Mouse (Mus musculus): ENCODE results near the gene Zfp213.
"Not testable (repeated sequence)": the region's sequence is repeated elsewhere in the genome, so short reads cannot be mapped to it uniquely, and the experiment has no call there.

Gene Zfp213

GRCm38 (mm10) chr17:23563595-23564367, at the start of gene Zfp213:
TSS of gene Zfp213 (minus strand) at chr17:23564238.
- DNase-seq: peak; percentile 97

DNA sequence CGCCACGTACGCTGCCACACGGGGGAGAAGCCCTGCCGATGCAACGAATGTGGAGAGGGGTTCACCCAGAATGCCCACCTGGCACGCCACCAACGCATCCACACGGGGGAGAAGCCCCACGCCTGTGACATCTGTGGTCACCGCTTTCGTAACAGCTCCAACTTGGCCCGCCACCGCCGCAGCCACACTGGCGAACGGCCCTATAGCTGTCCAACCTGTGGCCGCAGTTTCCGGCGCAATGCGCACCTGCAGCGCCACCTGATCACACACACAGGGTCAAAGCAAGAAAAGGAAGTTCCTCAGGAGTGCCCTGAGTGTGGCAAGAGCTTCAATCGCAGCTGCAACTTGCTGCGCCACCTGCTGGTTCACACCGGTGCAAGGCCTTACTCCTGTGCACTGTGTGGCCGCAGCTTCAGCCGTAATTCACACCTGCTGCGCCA, 46.3 kb upstream of the Zfp213 start:
- peak; percentile 93 for DNase-seq

DNA sequence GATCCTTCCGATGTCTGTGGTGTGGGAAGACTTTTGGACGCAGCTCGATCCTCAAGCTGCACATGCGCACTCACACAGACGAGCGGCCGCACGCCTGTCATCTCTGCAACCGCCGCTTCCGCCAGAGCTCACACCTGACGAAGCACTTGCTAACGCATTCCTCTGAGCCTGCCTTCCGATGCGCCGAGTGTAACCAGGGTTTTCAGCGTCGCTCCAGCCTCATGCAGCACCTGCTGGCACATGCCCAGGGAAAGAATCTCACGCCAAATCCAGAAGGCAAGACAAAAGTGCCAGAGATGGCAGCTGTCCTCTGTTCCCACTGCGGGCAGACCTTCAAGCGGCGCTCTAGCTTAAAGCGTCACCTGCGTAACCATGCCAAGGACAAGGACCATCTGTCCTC, 45.6 kb upstream of the Zfp213 start:
- no peak for DNase-seq

GRCm38 (mm10) chr17:23605220-23605619, 41.2 kb upstream of the Zfp213 start:
- no peak for DNase-seq

- DNase-seq: no peak
Measured at GRCm38 (mm10) chr17:23604394-23604793, 40.4 kb upstream of the Zfp213 start.

- DNase-seq: peak; percentile 57
Measured at GRCm38 (mm10) chr17:23603542-23603941, 39.5 kb upstream of the Zfp213 start.

DNA sequence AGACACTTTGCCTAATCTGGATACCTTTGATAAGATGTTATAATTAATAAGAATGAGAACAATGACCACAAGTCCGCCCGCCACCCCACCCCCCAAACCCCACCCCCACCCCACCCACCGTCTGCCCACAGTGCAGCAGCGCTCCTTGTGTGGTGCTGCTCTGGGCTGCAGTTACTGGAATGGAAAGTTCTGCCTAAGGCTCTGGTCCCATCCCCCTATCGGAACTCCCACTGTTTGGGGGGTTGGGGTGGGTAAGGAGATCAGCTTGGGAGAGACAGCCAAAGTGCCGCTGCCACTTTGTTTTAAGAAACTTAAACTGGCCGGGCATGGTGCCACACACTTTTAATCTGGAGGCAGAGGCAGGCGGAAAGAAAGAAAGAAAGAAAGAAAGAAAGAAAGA, 39.0 kb upstream of the Zfp213 start:
- no peak for DNase-seq

DNA sequence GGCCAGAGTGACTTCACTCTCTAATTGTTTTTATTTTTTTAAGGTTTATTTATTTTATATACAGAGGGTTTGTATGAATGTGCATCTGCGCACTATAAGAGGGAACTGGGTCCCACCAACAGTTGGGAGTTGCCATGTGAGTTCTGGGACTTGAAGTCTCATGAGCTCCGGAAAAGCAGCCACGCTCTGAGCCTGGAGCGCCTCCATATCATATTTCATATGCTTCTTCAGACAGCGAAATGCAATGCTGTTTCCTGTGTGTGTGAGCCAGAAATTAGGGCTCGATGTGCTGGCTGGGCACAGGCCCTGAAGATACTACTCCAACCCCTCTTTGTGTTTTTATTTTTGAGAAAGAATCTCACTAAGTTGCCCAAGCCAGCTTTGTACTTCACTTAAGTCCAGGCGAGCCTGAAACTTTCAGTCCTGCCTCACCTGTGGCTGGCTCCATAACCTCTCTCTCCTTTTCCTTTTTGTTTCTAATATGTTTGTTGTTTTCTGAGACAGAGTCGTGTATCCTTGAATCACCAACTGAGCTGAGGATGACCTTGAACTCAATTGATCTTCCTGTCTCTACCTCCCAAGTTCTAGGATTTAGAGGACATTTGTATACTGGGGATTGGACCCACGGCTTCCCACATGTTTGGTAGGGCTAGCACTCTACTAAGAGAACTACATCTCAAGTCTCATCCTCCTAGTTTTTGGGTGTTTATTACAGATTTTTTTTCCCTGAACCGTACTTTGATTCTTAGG, 38.0 kb upstream of the Zfp213 start:
- DNase-seq: no peak

GRCm38 (mm10) chr17:23600641-23601622, 36.9 kb upstream of the Zfp213 start, which contains the start of gene Zscan10:
TSS of gene Zscan10 (plus strand) at chr17:23600856.
- no peak for DNase-seq

DNA sequence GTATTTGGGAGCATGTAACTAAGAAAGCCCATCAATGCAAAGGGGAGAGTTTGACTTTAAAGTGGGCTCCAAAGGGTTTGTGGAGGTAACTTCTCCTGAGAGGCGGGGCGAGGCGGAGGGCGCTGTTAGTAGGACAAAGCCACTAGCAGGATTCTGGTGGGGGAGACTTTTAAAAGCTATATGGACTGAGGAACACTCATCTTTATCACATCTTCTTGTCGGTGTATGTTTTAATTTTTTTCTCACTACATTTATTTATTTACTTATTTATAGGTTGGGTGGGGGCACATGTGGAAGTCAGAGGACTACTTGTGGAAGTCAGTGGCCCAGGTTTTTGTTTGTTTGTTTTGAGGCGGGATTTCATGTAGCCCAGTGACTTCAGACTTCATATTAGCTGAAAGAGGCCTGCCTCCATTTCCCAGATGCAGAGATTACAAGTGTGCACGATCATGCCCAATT, 35.6 kb upstream of the Zfp213 start:
- DNase-seq: peak; percentile 66

GRCm38 (mm10) chr17:23598582-23599552, 34.8 kb upstream of the Zfp213 start, which contains the start of gene Zfp13:
TSS of gene Zfp13 (minus strand) at chr17:23599487.
- DNase-seq: peak; percentile 89

DNA sequence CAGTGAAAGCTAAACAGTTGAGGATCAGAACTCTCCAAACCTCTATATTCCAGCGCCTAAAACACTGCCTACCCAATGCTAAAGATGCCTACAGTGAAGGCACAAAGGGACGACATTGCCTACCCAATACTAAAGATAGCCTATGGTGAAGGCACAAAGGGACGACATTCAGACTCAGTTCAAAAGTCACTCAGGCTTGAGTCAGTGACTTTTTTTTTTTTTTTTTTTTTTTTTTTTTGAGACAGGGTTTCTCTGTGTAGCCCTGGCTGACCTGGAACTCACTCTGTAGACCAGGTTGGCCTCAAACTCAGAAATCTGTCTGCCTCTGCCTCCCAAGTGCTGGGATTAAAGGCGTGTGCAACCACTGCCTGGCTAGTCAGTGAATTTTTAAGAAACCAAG, 31.1 kb upstream of the Zfp213 start:
- not testable (repeated sequence) for DNase-seq

DNA sequence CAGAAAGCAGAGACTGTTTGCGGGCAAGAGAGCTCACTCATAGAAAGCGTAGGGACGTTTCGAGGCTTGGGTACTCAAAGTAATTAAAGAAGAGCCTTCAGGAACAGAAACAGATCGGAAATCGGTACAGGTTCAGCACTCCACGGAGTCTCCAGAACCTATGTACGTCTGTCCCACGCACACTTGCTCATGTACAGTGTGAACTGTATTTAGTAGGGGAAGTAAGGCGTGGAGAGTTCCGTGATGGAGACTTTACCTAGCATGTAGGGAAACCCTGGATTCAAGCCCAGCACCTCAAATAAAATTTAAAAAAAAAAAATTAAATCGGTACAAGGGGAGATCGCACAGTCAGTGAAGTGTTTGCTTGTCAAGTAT, 28.9 kb upstream of the Zfp213 start:
- DNase-seq: no peak

- peak; percentile 93 for DNase-seq
Measured at GRCm38 (mm10) chr17:23592208-23592925, 28.3 kb upstream of the Zfp213 start.

- DNase-seq: no peak
Measured at GRCm38 (mm10) chr17:23587253-23587652, 23.2 kb upstream of the Zfp213 start.

DNA sequence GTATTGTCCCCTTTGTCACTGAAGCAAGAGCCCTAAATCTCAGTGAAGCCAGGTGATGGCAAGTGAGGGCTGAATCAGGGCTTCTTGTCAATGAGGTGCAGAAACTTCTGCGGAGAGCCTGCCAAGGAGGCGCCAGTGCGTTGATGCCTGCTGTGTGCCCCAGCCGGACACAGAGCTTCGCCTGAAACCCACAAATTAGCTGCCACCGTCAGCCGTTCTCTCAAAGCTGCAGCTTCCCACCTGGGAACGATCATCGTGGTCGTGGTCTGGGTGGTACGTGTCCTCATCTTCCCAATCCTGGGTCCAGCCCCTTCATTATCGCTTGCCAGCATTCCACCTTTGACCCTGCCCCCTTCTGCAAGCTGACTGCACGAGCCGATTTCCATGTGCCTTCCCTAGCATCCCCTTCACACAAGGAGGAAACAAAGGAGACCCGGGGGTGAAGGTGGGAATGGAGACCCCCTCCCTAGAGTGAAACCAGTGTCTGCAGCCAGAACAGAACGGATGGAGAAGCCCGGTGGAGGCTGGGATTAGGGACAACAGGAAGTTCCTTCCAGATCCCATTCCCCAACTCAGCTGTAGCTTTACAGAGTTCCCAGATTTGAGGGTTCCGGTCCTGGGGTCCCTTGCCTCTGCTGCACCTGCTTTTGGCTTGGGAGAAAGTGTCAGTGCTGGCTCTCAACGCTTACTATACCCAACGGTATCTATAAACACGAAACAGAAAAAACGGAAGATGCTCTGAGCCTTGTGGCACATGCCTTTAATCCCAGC, 21.9 kb upstream of the Zfp213 start:
- no peak for DNase-seq

DNA sequence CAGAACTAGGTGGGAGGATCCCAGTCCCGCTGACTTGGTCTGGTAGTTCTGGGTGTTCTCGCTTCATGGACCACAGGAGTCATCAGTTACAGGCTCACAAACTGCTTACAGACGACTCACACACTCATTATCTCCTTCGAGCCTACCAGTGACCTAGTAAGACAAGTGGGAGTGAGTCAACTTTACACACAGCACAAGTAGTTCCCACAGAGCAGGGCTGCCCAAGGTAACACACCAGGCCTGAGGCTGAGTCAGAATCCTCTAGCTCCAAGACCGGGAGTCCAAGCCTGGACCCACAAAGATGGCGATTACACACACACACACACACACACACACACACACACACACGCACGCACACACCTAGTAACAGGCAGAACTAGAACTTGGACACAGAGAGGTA, 20.7 kb upstream of the Zfp213 start:
- DNase-seq: no peak

- no peak for DNase-seq
Measured at GRCm38 (mm10) chr17:23575951-23576552, 12.0 kb upstream of the Zfp213 start.

DNA sequence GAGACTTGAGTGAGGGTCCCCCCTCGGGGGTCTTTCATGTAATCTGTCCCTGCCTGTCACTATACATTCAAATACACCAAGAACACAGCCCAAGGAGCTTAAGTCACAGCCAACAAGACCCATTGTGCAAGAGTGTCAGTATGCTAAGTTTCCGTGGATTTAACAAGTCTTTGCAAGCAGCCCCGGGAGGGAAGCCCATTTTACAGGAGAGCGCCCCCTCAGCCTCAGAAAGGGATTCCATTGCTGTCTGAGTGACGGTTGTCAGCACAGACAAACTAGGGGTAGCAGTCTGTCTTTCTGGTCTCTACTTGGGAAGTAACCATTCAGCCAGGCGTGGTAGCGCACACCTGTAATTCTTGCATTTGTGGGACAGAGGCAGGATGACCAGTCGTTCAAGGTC, 10.1 kb upstream of the Zfp213 start:
- DNase-seq: no peak

DNA sequence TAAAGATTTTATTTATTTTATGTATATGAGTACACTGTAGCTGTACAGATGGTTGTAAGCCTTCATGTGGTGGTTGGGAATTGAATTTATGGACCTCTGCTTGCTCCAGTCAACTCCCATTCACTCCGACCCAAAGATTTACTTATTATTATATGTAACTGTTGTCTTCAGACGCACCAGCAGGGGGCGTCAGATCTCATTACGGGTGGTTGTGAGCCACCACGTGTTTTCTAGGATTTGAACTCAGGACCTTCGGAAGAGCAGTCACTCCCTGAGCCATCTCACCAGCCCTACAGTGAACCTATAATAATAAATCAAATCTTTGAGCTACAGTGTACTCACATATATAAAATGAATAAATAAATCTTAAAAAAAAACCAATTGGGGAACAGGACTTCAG, 8.0 kb upstream of the Zfp213 start:
- DNase-seq: peak; percentile 56

All from thymus, postnatal 4 days (tissue).